Mouse (Mus musculus): ENCODE measurements around the gene Ltbp2. TPM values are rescaled to one million over a fixed set of nuclear protein-coding genes. Genes with fewer than 3 reads are reported as not detected.

The Ltbp2 gene
- polyA plus RNA-seq, 1 experiment from 2014 or later = 0.04 TPM

GRCm38 (mm10) chr12:84806010-84806409, 70.3 kb downstream of the Ltbp2 start:
- Histone ChIP-seq H3K4me1 (ENCODE audit: control insufficient read depth, insufficient read depth, low read length) (no peaks in the 10 kb centered on the region), H3K27me3 (ENCODE audit: control insufficient read depth, insufficient read depth, low read length) (no peaks in the 10 kb centered on the region), H3K4me2 (ENCODE audit: low read depth, low read length) (no peak overlapping the region), H3K9ac (replicated peaks; ENCODE audit: low read length) (no peak overlapping the region), H3K4me3 (ENCODE audit: low read depth, low read length) (no peak overlapping the region), H3K36me3 (replicated peaks; ENCODE audit: control insufficient read depth, insufficient read depth, low read depth, low read length) (no peaks in the 10 kb centered on the region), H3K27ac (replicated peaks; ENCODE audit: low read depth, low read length) (no peak overlapping the region), H3K9me3 (replicated peaks; ENCODE audit: control insufficient read depth, low read length) (no peaks in the 10 kb centered on the region)
- WGBS = 74% methylated on average over 1 of the region's 1 CpGs
- DNase-seq (ENCODE audit: low spot score) (no peak), ATAC-seq (replicated peaks; ENCODE audit: insufficient number of reproducible peaks, low FRiP score, low TSS enrichment, low read depth) (no peak)

DNA sequence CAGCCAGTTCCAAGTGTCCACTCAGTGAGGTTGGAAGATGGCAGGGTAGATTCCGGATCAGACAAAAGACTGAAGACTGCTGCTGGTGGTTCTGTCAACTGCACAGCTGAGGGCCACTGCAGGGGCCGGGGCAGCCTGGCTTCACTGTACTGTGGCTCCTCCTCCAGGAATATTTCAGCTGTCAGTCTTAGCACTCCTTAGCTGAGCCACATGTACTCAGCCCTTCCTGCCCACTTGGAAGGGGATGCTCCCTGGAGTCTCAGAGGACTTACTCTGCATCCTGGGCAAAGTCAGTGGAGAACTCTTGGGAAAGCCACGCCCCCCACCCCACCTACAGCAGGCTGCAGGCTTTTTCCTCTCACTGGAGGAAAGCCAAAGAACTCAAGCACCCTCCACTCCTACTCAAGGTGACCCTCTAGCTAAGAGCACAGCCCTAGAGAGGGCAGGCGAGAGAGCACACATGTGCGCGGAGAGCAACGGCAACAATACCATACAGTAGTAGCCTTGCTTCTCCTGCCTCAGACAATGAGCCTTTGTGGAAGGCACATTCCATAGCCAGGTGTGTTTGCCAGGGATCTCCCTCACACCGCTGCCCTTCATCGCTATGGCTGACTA, 71.0 kb downstream of the Ltbp2 start:
- Histone ChIP-seq H3K4me1 (ENCODE audit: control insufficient read depth, insufficient read depth, low read length) (no peaks in the 10 kb centered on the region), H3K36me3 (replicated peaks; ENCODE audit: control insufficient read depth, insufficient read depth, low read depth, low read length) (no peaks in the 10 kb centered on the region), H3K27ac (replicated peaks; ENCODE audit: low read depth, low read length) (no peak overlapping the region), H3K4me2 (ENCODE audit: low read depth, low read length) (no peak overlapping the region), H3K9me3 (replicated peaks; ENCODE audit: control insufficient read depth, low read length) (no peaks in the 10 kb centered on the region), H3K9ac (replicated peaks; ENCODE audit: low read length) (no peak overlapping the region), H3K4me3 (ENCODE audit: low read depth, low read length) (no peak overlapping the region), H3K27me3 (ENCODE audit: control insufficient read depth, insufficient read depth, low read length) (no peaks in the 10 kb centered on the region)
- 70% methylated on average over 9 of the region's 9 CpGs for WGBS
- ATAC-seq (replicated peaks; ENCODE audit: insufficient number of reproducible peaks, low FRiP score, low TSS enrichment, low read depth) (0 out of 2 replicates have a peak, but pooled peaks have one; percentile 24), DNase-seq (ENCODE audit: low spot score) (no peak)

DNA sequence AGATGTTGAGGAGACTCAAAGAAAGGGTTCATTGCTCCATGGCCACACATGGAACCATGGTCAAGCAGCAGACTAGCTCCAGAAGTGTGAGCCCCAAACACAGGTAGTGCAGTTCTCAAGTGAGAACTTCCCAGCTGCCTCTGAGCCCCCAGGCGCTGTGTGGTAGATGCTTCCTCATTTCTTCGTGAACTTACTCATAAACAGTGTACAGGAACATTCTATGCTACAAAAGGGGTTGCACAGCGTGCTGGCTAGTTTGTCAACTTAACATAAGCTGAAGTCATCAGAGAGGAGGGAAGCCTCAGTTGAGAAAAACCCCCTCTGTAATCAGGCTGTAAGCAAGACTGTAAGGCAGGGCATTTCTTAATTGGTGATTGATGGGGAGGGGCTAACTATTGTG, 73.7 kb downstream of the Ltbp2 start:
- Histone ChIP-seq H3K4me3 (ENCODE audit: low read depth, low read length) (no peak overlapping the region), H3K9ac (replicated peaks; ENCODE audit: low read length) (no peak overlapping the region), H3K9me3 (replicated peaks; ENCODE audit: control insufficient read depth, low read length) (no peaks in the 10 kb centered on the region), H3K27ac (replicated peaks; ENCODE audit: low read depth, low read length) (no peak overlapping the region), H3K4me1 (ENCODE audit: control insufficient read depth, insufficient read depth, low read length) (no peaks in the 10 kb centered on the region), H3K4me2 (ENCODE audit: low read depth, low read length) (no peak overlapping the region), H3K36me3 (replicated peaks; ENCODE audit: control insufficient read depth, insufficient read depth, low read depth, low read length) (no peaks in the 10 kb centered on the region), H3K27me3 (ENCODE audit: control insufficient read depth, insufficient read depth, low read length) (no peaks in the 10 kb centered on the region)
- DNase-seq (ENCODE audit: low spot score) (no peak), ATAC-seq (replicated peaks; ENCODE audit: insufficient number of reproducible peaks, low FRiP score, low TSS enrichment, low read depth) (no peak)
- 87% methylated on average over 3 of the region's 3 CpGs for WGBS

DNA sequence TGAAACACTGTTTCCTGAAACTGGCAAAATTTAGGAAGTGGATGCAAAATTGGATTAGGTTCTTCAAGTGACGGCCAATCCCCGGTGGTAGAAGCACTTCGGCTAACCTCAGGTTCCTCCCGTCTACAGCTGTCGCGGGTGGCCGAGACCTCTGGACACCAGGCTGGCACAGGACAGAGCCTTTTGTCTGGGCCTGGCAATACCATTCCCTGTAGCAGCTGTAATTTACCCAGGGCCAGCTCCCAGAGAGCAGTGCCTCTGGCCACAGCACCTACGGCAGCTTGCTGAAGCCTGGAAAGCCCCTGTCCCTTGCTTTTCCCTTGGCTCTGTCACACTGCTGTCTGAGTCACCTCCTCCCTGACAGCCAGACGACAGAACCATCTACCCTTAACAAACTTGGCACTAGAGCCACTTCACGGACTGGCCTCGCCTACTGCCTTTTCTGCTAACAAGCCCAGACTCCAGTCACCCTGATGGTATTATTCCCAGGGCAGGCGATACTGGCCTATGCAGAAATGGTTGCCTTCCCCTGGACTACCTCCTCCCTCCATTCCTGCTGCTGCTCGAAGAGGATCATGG, 74.7 kb downstream of the Ltbp2 start:
- Histone ChIP-seq H3K9me3 (replicated peaks; ENCODE audit: control insufficient read depth, low read length) (no peaks in the 10 kb centered on the region), H3K9ac (replicated peaks; ENCODE audit: low read length) (no peak overlapping the region), H3K27me3 (ENCODE audit: control insufficient read depth, insufficient read depth, low read length) (no peaks in the 10 kb centered on the region), H3K4me2 (ENCODE audit: low read depth, low read length) (no peak overlapping the region), H3K27ac (replicated peaks; ENCODE audit: low read depth, low read length) (no peak overlapping the region), H3K4me1 (ENCODE audit: control insufficient read depth, insufficient read depth, low read length) (no peaks in the 10 kb centered on the region), H3K36me3 (replicated peaks; ENCODE audit: control insufficient read depth, insufficient read depth, low read depth, low read length) (no peaks in the 10 kb centered on the region), H3K4me3 (ENCODE audit: low read depth, low read length) (no peak overlapping the region)
- ATAC-seq (replicated peaks; ENCODE audit: insufficient number of reproducible peaks, low FRiP score, low TSS enrichment, low read depth) (no peak), DNase-seq (ENCODE audit: low spot score) (no peak)
- 89% methylated on average over 13 of the region's 13 CpGs for WGBS

- Histone ChIP-seq H3K27me3 (ENCODE audit: control insufficient read depth, insufficient read depth, low read length) (no peaks in the 10 kb centered on the region), H3K9ac (replicated peaks; ENCODE audit: low read length) (no peak overlapping the region), H3K36me3 (replicated peaks; ENCODE audit: control insufficient read depth, insufficient read depth, low read depth, low read length) (no peaks in the 10 kb centered on the region), H3K4me3 (ENCODE audit: low read depth, low read length) (no peak overlapping the region), H3K27ac (replicated peaks; ENCODE audit: low read depth, low read length) (no peak overlapping the region), H3K4me2 (ENCODE audit: low read depth, low read length) (no peak overlapping the region), H3K9me3 (replicated peaks; ENCODE audit: control insufficient read depth, low read length) (no peaks in the 10 kb centered on the region), H3K4me1 (ENCODE audit: control insufficient read depth, insufficient read depth, low read length) (no peaks in the 10 kb centered on the region)
- no peak for ATAC-seq (replicated peaks; ENCODE audit: insufficient number of reproducible peaks, low FRiP score, low TSS enrichment, low read depth)
- DNase-seq (ENCODE audit: low spot score) = no peak
- 89% methylated on average over 4 of the region's 4 CpGs for WGBS
Observed at GRCm38 (mm10) chr12:84800419-84800818, 75.9 kb downstream of the Ltbp2 start.

DNA sequence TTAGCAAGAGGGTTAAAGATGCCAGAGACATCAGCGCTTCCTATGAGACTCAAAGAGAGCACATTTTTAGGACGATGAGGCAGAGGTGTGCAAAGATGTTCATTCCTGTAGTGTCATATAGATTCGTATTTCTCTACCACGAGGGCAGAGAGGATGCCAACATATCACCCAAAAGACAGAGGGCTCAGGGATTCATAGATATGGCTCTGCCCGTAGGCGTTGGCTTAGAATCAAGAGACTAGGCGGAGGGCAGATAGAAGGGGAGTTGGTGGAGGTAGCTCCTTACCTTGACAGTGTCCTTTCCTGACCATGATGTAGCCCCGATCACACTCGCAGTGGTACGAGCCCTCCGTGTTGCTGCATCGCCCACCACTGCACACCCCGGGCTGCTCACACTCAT, 77.2 kb downstream of the Ltbp2 start:
- Histone ChIP-seq H3K9ac (replicated peaks; ENCODE audit: low read length) (no peak overlapping the region), H3K4me1 (ENCODE audit: control insufficient read depth, insufficient read depth, low read length) (no peaks in the 10 kb centered on the region), H3K27ac (replicated peaks; ENCODE audit: low read depth, low read length) (no peak overlapping the region), H3K36me3 (replicated peaks; ENCODE audit: control insufficient read depth, insufficient read depth, low read depth, low read length) (no peaks in the 10 kb centered on the region), H3K4me3 (ENCODE audit: low read depth, low read length) (no peak overlapping the region), H3K9me3 (replicated peaks; ENCODE audit: control insufficient read depth, low read length) (no peaks in the 10 kb centered on the region), H3K4me2 (ENCODE audit: low read depth, low read length) (no peak overlapping the region), H3K27me3 (ENCODE audit: control insufficient read depth, insufficient read depth, low read length) (no peaks in the 10 kb centered on the region)
- 93% methylated on average over 13 of the region's 13 CpGs for WGBS
- DNase-seq (ENCODE audit: low spot score) (no peak), ATAC-seq (replicated peaks; ENCODE audit: insufficient number of reproducible peaks, low FRiP score, low TSS enrichment, low read depth) (no peak)

DNA sequence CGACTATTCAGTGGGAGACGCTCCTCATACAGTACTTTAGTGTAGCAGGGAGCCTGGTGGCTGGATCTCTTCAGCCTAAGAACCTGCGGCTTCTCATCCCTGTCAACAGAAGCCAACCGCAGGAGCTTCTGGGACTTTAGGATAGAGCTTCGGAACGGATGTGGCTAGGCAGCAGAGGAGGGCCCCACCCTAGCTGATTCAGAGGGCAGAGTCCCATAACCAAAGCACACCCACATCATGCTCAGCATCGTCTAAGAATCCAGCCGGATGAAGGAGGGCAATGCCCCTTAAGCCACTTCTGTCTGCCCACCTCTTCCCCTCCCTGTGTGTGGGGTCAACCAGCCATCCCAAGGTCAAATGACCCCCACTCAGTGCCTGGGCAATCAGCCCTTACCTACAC, 81.7 kb downstream of the Ltbp2 start:
- DNase-seq (ENCODE audit: low spot score) = no peak
- Histone ChIP-seq H3K4me3 (ENCODE audit: low read depth, low read length) (no peak overlapping the region), H3K9ac (replicated peaks; ENCODE audit: low read length) (no peak overlapping the region), H3K4me2 (ENCODE audit: low read depth, low read length) (no peak overlapping the region), H3K27ac (replicated peaks; ENCODE audit: low read depth, low read length) (no peak overlapping the region), H3K27me3 (ENCODE audit: control insufficient read depth, insufficient read depth, low read length) (no peaks in the 10 kb centered on the region), H3K4me1 (ENCODE audit: control insufficient read depth, insufficient read depth, low read length) (no peaks in the 10 kb centered on the region), H3K36me3 (replicated peaks; ENCODE audit: control insufficient read depth, insufficient read depth, low read depth, low read length) (no peaks in the 10 kb centered on the region), H3K9me3 (replicated peaks; ENCODE audit: control insufficient read depth, low read length) (no peaks in the 10 kb centered on the region)
- ATAC-seq (replicated peaks; ENCODE audit: insufficient number of reproducible peaks, low FRiP score, low TSS enrichment, low read depth) = no peak
- WGBS = 85% methylated on average over 8 of the region's 8 CpGs

- H3K4me1 ChIP-seq (ENCODE audit: control insufficient read depth, insufficient read depth, low read length) = no peaks in the 10 kb centered on the region
- no peak for DNase-seq (ENCODE audit: low spot score)
- no peak overlapping the region for H3K4me2 ChIP-seq (ENCODE audit: low read depth, low read length)
- no peak overlapping the region for H3K4me3 ChIP-seq (ENCODE audit: low read depth, low read length)
- no peaks in the 10 kb centered on the region for H3K36me3 ChIP-seq (replicated peaks; ENCODE audit: control insufficient read depth, insufficient read depth, low read depth, low read length)
- no peaks in the 10 kb centered on the region for H3K27me3 ChIP-seq (ENCODE audit: control insufficient read depth, insufficient read depth, low read length)
- H3K27ac ChIP-seq (replicated peaks; ENCODE audit: low read depth, low read length) = no peak overlapping the region
- H3K9me3 ChIP-seq (replicated peaks; ENCODE audit: control insufficient read depth, low read length) = no peaks in the 10 kb centered on the region
- 0 out of 2 replicates have a peak, but pooled peaks have one; percentile 48 for ATAC-seq (replicated peaks; ENCODE audit: insufficient number of reproducible peaks, low FRiP score, low TSS enrichment, low read depth)
- WGBS = 73% methylated on average over 4 of the region's 4 CpGs
- no peak overlapping the region for H3K9ac ChIP-seq (replicated peaks; ENCODE audit: low read length)
Observed at GRCm38 (mm10) chr12:84792629-84793028, 83.7 kb downstream of the Ltbp2 start.

Data from embryonic facial prominence, embryonic 11.5 days (tissue).